Mouse (Mus musculus) stomach, postnatal 0 days (tissue): ENCODE data around the gene Unc13a.

Source experiments
- CTCF ChIP-seq: IDR thresholded peaks from 2 replicates; pipeline ENCODE4 v1.5.1; 2016; ENCODE audit warnings: antibody characterized with exemption, low read depth, mild to moderate bottlenecking, moderate library complexity
- EP300 ChIP-seq: optimal IDR thresholded peaks from 2 replicates; pipeline ENCODE3; 2016; ENCODE audit warnings: antibody characterized with exemption

- no peak for TF ChIP-seq CTCF
- TF ChIP-seq EP300 = no peak
These were observed 11.3 kb upstream of the Unc13a start for GRCm38 (mm10) chr8:71682832-71683231.
